Mouse (Mus musculus) liver, adult 10 weeks (tissue): ENCODE data around the gene Ttc27. TPM values are rescaled to one million over a fixed set of nuclear protein-coding genes. Genes with fewer than 3 reads are reported as not detected.

ENCODE experiments used
- polyA plus RNA-seq: library from polyadenylated mRNA; stranded (reverse); fragments of 350-450 nt; fragmentation: Illumina TruSeq; extraction: RNeasy Lipid Tissue Mini Kit (QIAGEN cat#74804); gene quantifications from one replicate; pipeline ENCODE4 v1.2.3, GENCODE M21; 2014; ENCODE audit warnings: low read depth, low replicate concordance

Ttc27 gene
- polyA plus RNA-seq = 5.4 TPM

DNA sequence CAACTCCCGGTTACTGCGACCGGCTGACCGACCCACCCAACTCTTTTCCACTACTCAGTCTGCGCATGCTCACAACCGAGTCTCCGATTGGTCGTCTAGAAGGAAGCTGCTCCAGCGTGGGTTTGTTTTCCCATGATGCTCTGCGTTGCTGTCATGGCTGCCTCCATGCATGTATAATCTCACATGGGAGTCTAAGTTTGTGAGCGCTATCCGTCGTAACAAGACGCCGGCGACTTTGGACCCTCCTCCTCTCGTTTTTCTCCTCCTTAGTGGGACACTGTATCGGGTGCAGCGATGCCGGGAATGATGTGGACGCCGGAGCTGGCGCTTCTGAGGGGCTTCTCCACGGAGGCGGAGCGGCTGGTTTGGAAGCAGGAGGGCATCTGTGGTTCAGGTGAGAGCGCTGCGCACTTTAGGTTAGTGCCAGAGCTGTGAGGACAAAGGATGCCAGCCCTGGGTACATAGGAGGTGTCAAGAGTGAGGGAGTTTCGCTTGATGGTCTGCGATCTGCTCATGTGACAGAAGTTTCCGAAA is at the start of gene Ttc27:
Gene Ttc27 (plus strand): TSS at position 115 of the 534 bp plus-strand sequence.

Other genes starting within 250 kb of the Ttc27 start
- 135 TPM for gene Yipf4, start 228.2 kb upstream of the Ttc27 start, polyA plus RNA-seq
- gene Birc6, start 189.4 kb upstream of the Ttc27 start, polyA plus RNA-seq = 74.7 TPM